Mouse (Mus musculus) neural tube, embryonic 11.5 days (tissue): ENCODE measurements around the gene Fam133b. TPM values are rescaled to one million over a fixed set of nuclear protein-coding genes. Genes with fewer than 3 reads are reported as not detected.

Source experiments
- ATAC-seq: fragments of 200-750 bp; cut with Nextera tagmentation; 2 replicates; pipeline ENCODE4 v1.8.0; 2017; ENCODE audit warnings: moderate number of reproducible peaks, mild to moderate bottlenecking, moderate TSS enrichment, moderate library complexity; ENCODE audit not compliant: insufficient read depth, low FRiP score, low TSS enrichment
- DNase-seq: peaks from one replicate; pipeline ENCODE4 v3.0.0-alpha.2; 2015; ENCODE audit warnings: low spot score
- H3K27ac ChIP-seq: fragments of 300-500 bp; sonication (generic); 2 replicates; pipeline ENCODE4 v1.5.1; 2014; ENCODE audit warnings: low read depth, mild to moderate bottlenecking, low read length
- H3K27me3 ChIP-seq: fragments of 300-500 bp; sonication (generic); 2 replicates; pipeline ENCODE4 v1.6.1; 2014; ENCODE audit warnings: mild to moderate bottlenecking, low read length, mixed read lengths; ENCODE audit not compliant: control insufficient read depth, insufficient read depth
- H3K36me3 ChIP-seq: fragments of 300-500 bp; sonication (generic); 2 replicates; pipeline ENCODE4 v1.6.1; 2014; ENCODE audit warnings: mild to moderate bottlenecking, low read length, moderate library complexity, mixed read lengths; ENCODE audit not compliant: control insufficient read depth, insufficient read depth
- H3K4me1 ChIP-seq: fragments of 300-500 bp; sonication (generic); 2 replicates; pipeline ENCODE4 v1.6.1; 2014; ENCODE audit warnings: low read length, mixed read lengths; ENCODE audit not compliant: control insufficient read depth, insufficient read depth
- H3K4me2 ChIP-seq: fragments of 300-500 bp; sonication (generic); 2 replicates; pipeline ENCODE4 v1.6.1; 2014; ENCODE audit warnings: low read depth, mild to moderate bottlenecking, moderate library complexity
- H3K4me3 ChIP-seq: fragments of 300-500 bp; sonication (generic); 2 replicates; pipeline ENCODE4 v1.5.1; 2014; ENCODE audit warnings: low read depth, low read length
- H3K9ac ChIP-seq: fragments of 300-500 bp; sonication (generic); 2 replicates; pipeline ENCODE4 v1.6.1; 2014; ENCODE audit warnings: mild to moderate bottlenecking, low read length
- H3K9me3 ChIP-seq: fragments of 300-500 bp; sonication (generic); 2 replicates; pipeline ENCODE4 v1.6.1; 2016; ENCODE audit warnings: low read length; ENCODE audit not compliant: control insufficient read depth
- WGBS: fragments of 180-500 bp; shearing (Covaris S2); extraction: QIAGEN DNeasy Blood & Tissue Kit; methylation state at CpG from one replicate; pipeline ENCODE4 v1.1.7; 2014; 5-methylcytosine and 5-hydroxymethylcytosine counted together
- polyA plus RNA-seq: library from polyadenylated mRNA; unstranded; fragments of >200 nt; fragmentation: Nextera tagmentation; extraction: Ambion mirVana; gene quantifications from 2 replicates; pipeline ENCODE4 v1.2.1, GENCODE M21; 2014

The Fam133b gene
- polyA plus RNA-seq, 1 experiment from 2014 or later = 35.4 TPM

GRCm38 (mm10) chr5:3503373-3503772, 40.3 kb upstream of the Fam133b start:
- H3K36me3 ChIP-seq = no peaks in the 10 kb centered on the region
- no peak overlapping the region for H3K9ac ChIP-seq
- H3K27ac ChIP-seq = no peak overlapping the region
- H3K27me3 ChIP-seq = no peaks in the 10 kb centered on the region
- no peak overlapping the region for H3K4me2 ChIP-seq
- H3K4me1 ChIP-seq = 0 out of 2 replicates have a peak, but pooled peaks cover 4% of the 10 kb centered on the region
- WGBS = 83% methylated on average over 4 of the region's 4 CpGs
- no peak overlapping the region for H3K4me3 ChIP-seq
- DNase-seq = no peak
- ATAC-seq = no peak
- H3K9me3 ChIP-seq = no peaks in the 10 kb centered on the region

- no peak for ATAC-seq
- Histone ChIP-seq H3K27me3 (no peaks in the 10 kb centered on the region), H3K4me3 (no peak overlapping the region), H3K27ac (no peak overlapping the region), H3K4me2 (no peak overlapping the region), H3K4me1 (0 out of 2 replicates have a peak, but pooled peaks cover 4% of the 10 kb centered on the region), H3K9me3 (no peaks in the 10 kb centered on the region), H3K9ac (no peak overlapping the region), H3K36me3 (no peaks in the 10 kb centered on the region)
- 87% methylated on average over 9 of the region's 9 CpGs for WGBS
- DNase-seq = no peak
These were observed 39.8 kb upstream of the Fam133b start for GRCm38 (mm10) chr5:3503836-3504323.

GRCm38 (mm10) chr5:3504453-3504852, 39.2 kb upstream of the Fam133b start:
- DNase-seq = no peak
- Histone ChIP-seq H3K27ac (no peak overlapping the region), H3K9me3 (no peaks in the 10 kb centered on the region), H3K27me3 (no peaks in the 10 kb centered on the region), H3K4me1 (0 out of 2 replicates have a peak, but pooled peaks cover 4% of the 10 kb centered on the region), H3K9ac (no peak overlapping the region), H3K36me3 (no peaks in the 10 kb centered on the region), H3K4me3 (no peak overlapping the region), H3K4me2 (no peak overlapping the region)
- ATAC-seq = no peak
- WGBS = 75% methylated on average over 4 of the region's 4 CpGs

GRCm38 (mm10) chr5:3505553-3505952, 38.1 kb upstream of the Fam133b start:
- no peaks in the 10 kb centered on the region for H3K27me3 ChIP-seq
- no peak overlapping the region for H3K27ac ChIP-seq
- ATAC-seq (no peak), DNase-seq (no peak)
- no peaks in the 10 kb centered on the region for H3K9me3 ChIP-seq
- WGBS = 77% methylated on average over 2 of the region's 2 CpGs
- H3K4me1 ChIP-seq = 0 out of 2 replicates have a peak, but pooled peaks cover 4% of the 10 kb centered on the region
- no peak overlapping the region for H3K9ac ChIP-seq
- H3K4me3 ChIP-seq = no peak overlapping the region
- H3K36me3 ChIP-seq = no peaks in the 10 kb centered on the region
- no peak overlapping the region for H3K4me2 ChIP-seq

GRCm38 (mm10) chr5:3508480-3509381, 34.9 kb upstream of the Fam133b start:
- Histone ChIP-seq H3K27me3 (no peaks in the 10 kb centered on the region), H3K9ac (no peak overlapping the region), H3K9me3 (no peaks in the 10 kb centered on the region), H3K4me1 (no peaks in the 10 kb centered on the region), H3K27ac (no peak overlapping the region), H3K36me3 (no peaks in the 10 kb centered on the region), H3K4me2 (no peak overlapping the region), H3K4me3 (no peak overlapping the region)
- no peak for DNase-seq
- WGBS = 71% methylated on average over 7 of the region's 7 CpGs
- ATAC-seq = no peak

- ATAC-seq (no peak), DNase-seq (no peak)
- no peaks in the 10 kb centered on the region for H3K9me3 ChIP-seq
- H3K27me3 ChIP-seq = no peaks in the 10 kb centered on the region
- H3K27ac ChIP-seq = no peak overlapping the region
- no peaks in the 10 kb centered on the region for H3K36me3 ChIP-seq
- no peak overlapping the region for H3K9ac ChIP-seq
- H3K4me1 ChIP-seq = no peaks in the 10 kb centered on the region
- no peak overlapping the region for H3K4me2 ChIP-seq
- 94% methylated on average over 3 of the region's 3 CpGs for WGBS
- H3K4me3 ChIP-seq = no peak overlapping the region
These were observed 34.1 kb upstream of the Fam133b start for GRCm38 (mm10) chr5:3509503-3509902.

- H3K4me3 ChIP-seq = no peak overlapping the region
- no peaks in the 10 kb centered on the region for H3K36me3 ChIP-seq
- H3K4me1 ChIP-seq = no peaks in the 10 kb centered on the region
- H3K27me3 ChIP-seq = no peaks in the 10 kb centered on the region
- ATAC-seq (no peak), DNase-seq (no peak)
- WGBS = 86% methylated on average over 10 of the region's 10 CpGs
- H3K4me2 ChIP-seq = no peak overlapping the region
- no peak overlapping the region for H3K9ac ChIP-seq
- H3K27ac ChIP-seq = no peak overlapping the region
- no peaks in the 10 kb centered on the region for H3K9me3 ChIP-seq
These were observed 32.4 kb upstream of the Fam133b start for GRCm38 (mm10) chr5:3511097-3511795.

GRCm38 (mm10) chr5:3512584-3512983, 31.0 kb upstream of the Fam133b start:
- ATAC-seq (no peak), DNase-seq (no peak)
- Histone ChIP-seq H3K27ac (no peak overlapping the region), H3K27me3 (no peaks in the 10 kb centered on the region), H3K4me1 (no peaks in the 10 kb centered on the region), H3K4me3 (no peak overlapping the region), H3K4me2 (no peak overlapping the region), H3K9ac (no peak overlapping the region), H3K9me3 (no peaks in the 10 kb centered on the region), H3K36me3 (no peaks in the 10 kb centered on the region)
- 55% methylated on average over 4 of the region's 4 CpGs for WGBS
